Mouse (Mus musculus): ENCODE measurements around the gene Stat5a. TPM values are rescaled to one million over a fixed set of nuclear protein-coding genes. Genes with fewer than 3 reads are reported as not detected.

The Stat5a gene
- polyA plus RNA-seq, 1 experiment from 2014 or later = 1.6 TPM

- no peak overlapping the region for H3K27ac ChIP-seq (replicated peaks; ENCODE audit: low read depth, low read length)
- ATAC-seq (replicated peaks; ENCODE audit: insufficient number of reproducible peaks, low FRiP score, low TSS enrichment, low read depth) = no peak
Measured at GRCm38 (mm10) chr11:100826161-100826866, 32.8 kb upstream of the Stat5a start.

GRCm38 (mm10) chr11:100828676-100829151, 30.4 kb upstream of the Stat5a start:
- WGBS = 66% methylated on average over 10 of the region's 10 CpGs
- Histone ChIP-seq H3K36me3 (replicated peaks; ENCODE audit: control insufficient read depth, insufficient read depth, low read depth, low read length) (no peaks in the 10 kb centered on the region), H3K27me3 (ENCODE audit: control insufficient read depth, insufficient read depth, low read length) (no peaks in the 10 kb centered on the region), H3K9ac (replicated peaks; ENCODE audit: low read length) (no peak overlapping the region), H3K4me1 (ENCODE audit: control insufficient read depth, insufficient read depth, low read length) (no peaks in the 10 kb centered on the region), H3K9me3 (replicated peaks; ENCODE audit: control insufficient read depth, low read length) (no peaks in the 10 kb centered on the region), H3K4me2 (ENCODE audit: low read depth, low read length) (no peak overlapping the region), H3K27ac (replicated peaks; ENCODE audit: low read depth, low read length) (no peak overlapping the region), H3K4me3 (ENCODE audit: low read depth, low read length) (no peak overlapping the region)
- no peak for DNase-seq (ENCODE audit: low spot score)
- ATAC-seq (replicated peaks; ENCODE audit: insufficient number of reproducible peaks, low FRiP score, low TSS enrichment, low read depth) = no peak

More at GRCm38 (mm10) chr11:100826161-100826866, 32.8 kb upstream of the Stat5a start:
- Histone ChIP-seq H3K4me2 (ENCODE audit: low read depth, low read length) (no peak overlapping the region), H3K27me3 (ENCODE audit: control insufficient read depth, insufficient read depth, low read length) (no peaks in the 10 kb centered on the region), H3K36me3 (replicated peaks; ENCODE audit: control insufficient read depth, insufficient read depth, low read depth, low read length) (no peaks in the 10 kb centered on the region), H3K9ac (replicated peaks; ENCODE audit: low read length) (no peak overlapping the region), H3K4me3 (ENCODE audit: low read depth, low read length) (no peak overlapping the region), H3K4me1 (ENCODE audit: control insufficient read depth, insufficient read depth, low read length) (no peaks in the 10 kb centered on the region; the same call in 1 of the 2 replicates), H3K9me3 (replicated peaks; ENCODE audit: control insufficient read depth, low read length) (no peaks in the 10 kb centered on the region)
- DNase-seq (ENCODE audit: low spot score) = no peak
- 87% methylated on average over 13 of the region's 13 CpGs for WGBS

GRCm38 (mm10) chr11:100829691-100830090, 29.5 kb upstream of the Stat5a start:
- DNase-seq (ENCODE audit: low spot score) = no peak
- H3K4me3 ChIP-seq (ENCODE audit: low read depth, low read length) = no peak overlapping the region
- no peaks in the 10 kb centered on the region for H3K27me3 ChIP-seq (ENCODE audit: control insufficient read depth, insufficient read depth, low read length)
- no peaks in the 10 kb centered on the region for H3K4me1 ChIP-seq (ENCODE audit: control insufficient read depth, insufficient read depth, low read length)
- H3K36me3 ChIP-seq (replicated peaks; ENCODE audit: control insufficient read depth, insufficient read depth, low read depth, low read length) = no peaks in the 10 kb centered on the region
- no peaks in the 10 kb centered on the region for H3K9me3 ChIP-seq (replicated peaks; ENCODE audit: control insufficient read depth, low read length)
- no peak for ATAC-seq (replicated peaks; ENCODE audit: insufficient number of reproducible peaks, low FRiP score, low TSS enrichment, low read depth)
- H3K9ac ChIP-seq (replicated peaks; ENCODE audit: low read length) = no peak overlapping the region
- H3K27ac ChIP-seq (replicated peaks; ENCODE audit: low read depth, low read length) = no peak overlapping the region
- 79% methylated on average over 12 of the region's 12 CpGs for WGBS
- no peak overlapping the region for H3K4me2 ChIP-seq (ENCODE audit: low read depth, low read length)

- Histone ChIP-seq H3K9ac (replicated peaks; ENCODE audit: low read length) (no peak overlapping the region), H3K9me3 (replicated peaks; ENCODE audit: control insufficient read depth, low read length) (no peaks in the 10 kb centered on the region), H3K36me3 (replicated peaks; ENCODE audit: control insufficient read depth, insufficient read depth, low read depth, low read length) (no peaks in the 10 kb centered on the region), H3K27ac (replicated peaks; ENCODE audit: low read depth, low read length) (no peak overlapping the region), H3K27me3 (ENCODE audit: control insufficient read depth, insufficient read depth, low read length) (no peaks in the 10 kb centered on the region), H3K4me3 (ENCODE audit: low read depth, low read length) (no peak overlapping the region), H3K4me2 (ENCODE audit: low read depth, low read length) (no peak overlapping the region), H3K4me1 (ENCODE audit: control insufficient read depth, insufficient read depth, low read length) (no peaks in the 10 kb centered on the region)
- no peak for ATAC-seq (replicated peaks; ENCODE audit: insufficient number of reproducible peaks, low FRiP score, low TSS enrichment, low read depth)
- DNase-seq (ENCODE audit: low spot score) = no peak
- 74% methylated on average over 10 of the region's 10 CpGs for WGBS
Measured at GRCm38 (mm10) chr11:100831396-100831795, 27.8 kb upstream of the Stat5a start.

GRCm38 (mm10) chr11:100833466-100833865, 25.7 kb upstream of the Stat5a start:
- H3K9ac ChIP-seq (replicated peaks; ENCODE audit: low read length) = no peak overlapping the region
- no peak overlapping the region for H3K4me2 ChIP-seq (ENCODE audit: low read depth, low read length)
- ATAC-seq (replicated peaks; ENCODE audit: insufficient number of reproducible peaks, low FRiP score, low TSS enrichment, low read depth) (no peak), DNase-seq (ENCODE audit: low spot score) (no peak)
- H3K27ac ChIP-seq (replicated peaks; ENCODE audit: low read depth, low read length) = no peak overlapping the region
- H3K36me3 ChIP-seq (replicated peaks; ENCODE audit: control insufficient read depth, insufficient read depth, low read depth, low read length) = no peaks in the 10 kb centered on the region
- H3K9me3 ChIP-seq (replicated peaks; ENCODE audit: control insufficient read depth, low read length) = no peaks in the 10 kb centered on the region
- 68% methylated on average over 7 of the region's 7 CpGs for WGBS
- no peak overlapping the region for H3K4me3 ChIP-seq (ENCODE audit: low read depth, low read length)
- H3K27me3 ChIP-seq (ENCODE audit: control insufficient read depth, insufficient read depth, low read length) = no peaks in the 10 kb centered on the region
- no peaks in the 10 kb centered on the region for H3K4me1 ChIP-seq (ENCODE audit: control insufficient read depth, insufficient read depth, low read length)

- no peak overlapping the region for H3K9ac ChIP-seq (replicated peaks; ENCODE audit: low read length)
- H3K27me3 ChIP-seq (ENCODE audit: control insufficient read depth, insufficient read depth, low read length) = no peaks in the 10 kb centered on the region
- H3K4me2 ChIP-seq (ENCODE audit: low read depth, low read length) = no peak overlapping the region
- no peaks in the 10 kb centered on the region for H3K36me3 ChIP-seq (replicated peaks; ENCODE audit: control insufficient read depth, insufficient read depth, low read depth, low read length)
- no peaks in the 10 kb centered on the region for H3K4me1 ChIP-seq (ENCODE audit: control insufficient read depth, insufficient read depth, low read length)
- H3K9me3 ChIP-seq (replicated peaks; ENCODE audit: control insufficient read depth, low read length) = no peaks in the 10 kb centered on the region
- ATAC-seq (replicated peaks; ENCODE audit: insufficient number of reproducible peaks, low FRiP score, low TSS enrichment, low read depth) = no peak
- no peak overlapping the region for H3K27ac ChIP-seq (replicated peaks; ENCODE audit: low read depth, low read length)
- H3K4me3 ChIP-seq (ENCODE audit: low read depth, low read length) = no peak overlapping the region
- 83% methylated on average over 9 of the region's 9 CpGs for WGBS
- no peak for DNase-seq (ENCODE audit: low spot score)
Measured at GRCm38 (mm10) chr11:100836923-100837702, 22.0 kb upstream of the Stat5a start.

GRCm38 (mm10) chr11:100838894-100839293, 20.3 kb upstream of the Stat5a start:
- H3K9ac ChIP-seq (replicated peaks; ENCODE audit: low read length) = no peak overlapping the region
- 92% methylated on average over 9 of the region's 9 CpGs for WGBS
- no peak for DNase-seq (ENCODE audit: low spot score)

GRCm38 (mm10) chr11:100839523-100839922, 19.6 kb upstream of the Stat5a start:
- Histone ChIP-seq H3K4me1 (ENCODE audit: control insufficient read depth, insufficient read depth, low read length) (no peaks in the 10 kb centered on the region), H3K9me3 (replicated peaks; ENCODE audit: control insufficient read depth, low read length) (no peaks in the 10 kb centered on the region), H3K4me3 (ENCODE audit: low read depth, low read length) (no peak overlapping the region), H3K9ac (replicated peaks; ENCODE audit: low read length) (no peak overlapping the region), H3K36me3 (replicated peaks; ENCODE audit: control insufficient read depth, insufficient read depth, low read depth, low read length) (no peaks in the 10 kb centered on the region), H3K27me3 (ENCODE audit: control insufficient read depth, insufficient read depth, low read length) (no peaks in the 10 kb centered on the region), H3K27ac (replicated peaks; ENCODE audit: low read depth, low read length) (no peak overlapping the region), H3K4me2 (ENCODE audit: low read depth, low read length) (no peak overlapping the region)
- ATAC-seq (replicated peaks; ENCODE audit: insufficient number of reproducible peaks, low FRiP score, low TSS enrichment, low read depth) = no peak
- no peak for DNase-seq (ENCODE audit: low spot score)
- WGBS = 68% methylated on average over 8 of the region's 8 CpGs

More at GRCm38 (mm10) chr11:100838894-100839293, 20.3 kb upstream of the Stat5a start:
- no peak for ATAC-seq (replicated peaks; ENCODE audit: insufficient number of reproducible peaks, low FRiP score, low TSS enrichment, low read depth)
- Histone ChIP-seq H3K4me1 (ENCODE audit: control insufficient read depth, insufficient read depth, low read length) (no peaks in the 10 kb centered on the region), H3K36me3 (replicated peaks; ENCODE audit: control insufficient read depth, insufficient read depth, low read depth, low read length) (no peaks in the 10 kb centered on the region), H3K4me2 (ENCODE audit: low read depth, low read length) (no peak overlapping the region), H3K27ac (replicated peaks; ENCODE audit: low read depth, low read length) (no peak overlapping the region), H3K27me3 (ENCODE audit: control insufficient read depth, insufficient read depth, low read length) (no peaks in the 10 kb centered on the region), H3K9me3 (replicated peaks; ENCODE audit: control insufficient read depth, low read length) (no peaks in the 10 kb centered on the region), H3K4me3 (ENCODE audit: low read depth, low read length) (no peak overlapping the region)

Measured in embryonic facial prominence, embryonic 11.5 days (tissue).